Mouse (Mus musculus) kidney, embryonic 15.5 days (tissue): ENCODE measurements at regions not wholly inside any gene's neighbourhood (a gene's known extent, or its start where the extent isn't known, plus 50 kb on each side); places are given as distances from the start of the nearest gene placed in this dataset.

Experiments used
- ATAC-seq: fragments of 200-750 bp; cut with Nextera tagmentation; replicated peaks from 2 replicates; pipeline ENCODE4 v1.8.0; 2017; ENCODE audit warnings: moderate TSS enrichment; ENCODE audit not compliant: low FRiP score
- H3K27ac ChIP-seq: fragments of 300-500 bp; sonication (generic); 2 replicates; pipeline ENCODE4 v1.5.1; 2015; ENCODE audit warnings: mild to moderate bottlenecking, inconsistent platforms
- H3K27me3 ChIP-seq: fragments of 300-500 bp; sonication (generic); 2 replicates; pipeline ENCODE4 v1.6.1; 2015; ENCODE audit warnings: inconsistent platforms
- H3K36me3 ChIP-seq: fragments of 300-500 bp; sonication (generic); 2 replicates; pipeline ENCODE4 v1.6.1; 2015; ENCODE audit warnings: inconsistent platforms
- H3K4me1 ChIP-seq: fragments of 300-500 bp; sonication (generic); 2 replicates; pipeline ENCODE4 v1.6.1; 2015; ENCODE audit warnings: inconsistent platforms
- H3K4me2 ChIP-seq: fragments of 300-500 bp; sonication (generic); 2 replicates; pipeline ENCODE4 v1.6.1; 2015; ENCODE audit warnings: moderate library complexity, mild to moderate bottlenecking, inconsistent platforms
- H3K4me3 ChIP-seq: fragments of 300-500 bp; sonication (generic); replicated peaks from 2 replicates; pipeline ENCODE4 v1.5.1; 2015; ENCODE audit warnings: mild to moderate bottlenecking, inconsistent platforms
- H3K9ac ChIP-seq: fragments of 300-500 bp; sonication (generic); 2 replicates; pipeline ENCODE4 v1.6.1; 2015; ENCODE audit warnings: mild to moderate bottlenecking, inconsistent platforms
- H3K9me3 ChIP-seq: fragments of 300-500 bp; sonication (generic); replicated peaks from 2 replicates; pipeline ENCODE4 v1.6.1; 2016; ENCODE audit warnings: inconsistent platforms
- WGBS: fragments of 180-500 bp; shearing (Covaris S2); methylation state at CpG from one replicate; pipeline ENCODE4 v1.1.7; 2015; ENCODE audit warnings: mixed read lengths; 5-methylcytosine and 5-hydroxymethylcytosine counted together

- Histone ChIP-seq H3K9me3 (no peaks in the 10 kb centered on the region), H3K4me1 (peaks cover 28% of the 10 kb centered on the region), H3K4me2 (no peak overlapping the region), H3K27ac (no peak overlapping the region), H3K4me3 (no peak overlapping the region), H3K36me3 (no peaks in the 10 kb centered on the region), H3K9ac (no peak overlapping the region), H3K27me3 (no peaks in the 10 kb centered on the region)
- 78% methylated on average over 2 of the region's 2 CpGs for WGBS
- no peak for ATAC-seq
Observed at GRCm38 (mm10) chr1:193453654-193454053, 83.6 kb upstream of the Camk1g start.

DNA sequence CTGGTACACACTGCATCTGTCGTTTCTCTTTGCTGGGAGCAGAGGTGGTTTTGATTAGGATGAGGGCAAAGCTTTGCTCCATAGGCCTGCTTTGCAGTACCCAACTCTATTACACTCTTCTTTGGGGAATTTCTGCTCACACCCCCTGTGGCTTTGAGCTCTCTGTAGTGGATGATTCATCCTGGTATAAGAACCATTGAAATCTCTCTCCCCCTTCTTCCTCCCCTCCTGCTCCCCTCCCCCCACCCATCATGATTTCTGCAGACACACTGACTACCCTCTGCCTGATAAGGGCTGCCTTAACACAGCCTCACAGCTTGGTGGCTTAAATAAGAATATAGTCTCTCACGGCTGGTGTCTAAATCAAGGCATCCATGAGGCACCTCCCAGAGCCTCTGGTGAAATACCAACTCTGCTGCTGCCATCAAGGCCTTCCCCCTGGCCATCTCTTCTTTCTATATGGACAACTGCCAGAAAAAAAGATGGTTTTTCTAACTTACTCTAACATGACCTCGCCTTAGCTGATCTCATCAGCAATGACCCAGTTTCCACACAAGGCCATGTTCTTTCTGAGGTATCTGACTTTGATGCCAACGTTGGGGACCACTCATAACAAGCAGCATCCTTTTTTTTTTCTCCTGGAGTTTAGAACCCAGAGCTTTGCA lies 81.5 kb upstream of the Camk1g start:
- ATAC-seq = no peak
- 68% methylated on average over 4 of the region's 4 CpGs for WGBS
- H3K4me2 ChIP-seq = no peak overlapping the region
- H3K4me3 ChIP-seq = no peak overlapping the region
- peaks cover 28% of the 10 kb centered on the region for H3K4me1 ChIP-seq
- H3K36me3 ChIP-seq = no peaks in the 10 kb centered on the region
- no peak overlapping the region for H3K9ac ChIP-seq
- no peaks in the 10 kb centered on the region for H3K27me3 ChIP-seq
- H3K27ac ChIP-seq = no peak overlapping the region
- no peaks in the 10 kb centered on the region for H3K9me3 ChIP-seq

DNA sequence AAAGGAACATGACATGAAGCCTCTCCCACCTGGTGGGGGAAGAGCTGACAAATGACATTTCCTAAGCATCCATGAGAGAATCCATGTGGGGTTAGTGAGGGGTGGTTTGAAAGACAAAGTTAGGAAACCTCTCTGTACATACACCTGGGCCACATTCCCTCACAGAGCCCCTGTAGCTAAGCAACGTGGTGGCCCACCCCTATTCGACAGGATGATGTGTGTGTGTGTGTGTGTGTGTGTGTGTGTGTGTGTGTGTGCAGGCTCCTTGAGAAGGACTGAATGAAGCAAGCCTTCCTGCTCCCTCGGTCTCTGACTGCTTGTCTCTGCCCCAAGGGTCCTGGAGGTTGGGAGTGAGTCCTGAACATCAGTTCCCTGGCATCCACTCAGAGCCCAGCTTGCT lies 80.7 kb upstream of the Camk1g start:
- Histone ChIP-seq H3K9ac (no peak overlapping the region), H3K27ac (no peak overlapping the region), H3K4me3 (no peak overlapping the region), H3K27me3 (no peaks in the 10 kb centered on the region), H3K9me3 (no peaks in the 10 kb centered on the region), H3K4me2 (no peak overlapping the region), H3K4me1 (peaks cover 28% of the 10 kb centered on the region), H3K36me3 (no peaks in the 10 kb centered on the region)
- ATAC-seq = 0 out of 2 replicates have a peak, but pooled peaks have one; percentile 22
- 39% methylated on average over 3 of the region's 3 CpGs for WGBS

- no peak overlapping the region for H3K9ac ChIP-seq
- H3K9me3 ChIP-seq = no peaks in the 10 kb centered on the region
- WGBS = 61% methylated on average over 6 of the region's 6 CpGs
- peak overlapping the region; percentile 81 for H3K27ac ChIP-seq
- no peak overlapping the region for H3K4me3 ChIP-seq
- H3K36me3 ChIP-seq = no peaks in the 10 kb centered on the region
- H3K27me3 ChIP-seq = no peaks in the 10 kb centered on the region
- no peak overlapping the region for H3K4me2 ChIP-seq
- ATAC-seq = no peak
- H3K4me1 ChIP-seq = peaks cover 28% of the 10 kb centered on the region
Observed at GRCm38 (mm10) chr1:193450201-193450600, 80.1 kb upstream of the Camk1g start.

- peaks cover 28% of the 10 kb centered on the region for H3K4me1 ChIP-seq
- no peak overlapping the region for H3K9ac ChIP-seq
- WGBS = 11% methylated on average over 7 of the region's 7 CpGs
- no peaks in the 10 kb centered on the region for H3K27me3 ChIP-seq
- 0 out of 2 replicates have a peak overlapping the region, but pooled peaks have one; percentile 23 for H3K4me2 ChIP-seq
- H3K9me3 ChIP-seq = no peaks in the 10 kb centered on the region
- H3K4me3 ChIP-seq = no peak overlapping the region
- ATAC-seq = peak; percentile 71
- H3K27ac ChIP-seq = peak overlapping the region; percentile 81
- no peaks in the 10 kb centered on the region for H3K36me3 ChIP-seq
Observed at GRCm38 (mm10) chr1:193449394-193450103, 79.5 kb upstream of the Camk1g start.

DNA sequence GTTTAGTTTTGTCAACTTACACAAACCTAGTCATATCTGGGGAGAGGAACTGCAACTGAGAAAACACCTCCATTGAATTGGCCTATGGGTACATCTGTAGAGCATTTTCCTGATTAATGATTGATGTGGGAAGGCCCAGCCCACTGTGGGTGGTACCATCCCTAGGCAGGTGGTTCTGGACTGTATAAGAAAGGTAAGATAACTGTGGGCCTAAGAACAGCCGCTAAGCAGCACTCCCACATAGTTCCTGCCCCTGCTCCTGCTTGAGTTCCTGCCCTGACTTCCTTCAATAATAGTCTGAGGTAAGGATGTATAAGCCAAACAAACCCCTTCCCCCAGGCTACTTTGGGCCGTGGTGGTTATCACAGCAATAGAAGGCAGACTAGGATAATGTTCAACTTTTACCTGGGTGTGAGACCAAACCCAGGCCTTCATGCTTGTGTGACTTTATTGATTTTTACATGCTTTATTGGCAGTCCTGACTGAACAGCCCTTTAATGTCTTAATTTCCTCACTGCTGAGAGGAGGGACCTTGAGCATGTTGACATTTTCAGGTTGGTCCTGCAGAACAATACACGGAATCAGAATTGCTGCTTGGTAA lies 78.8 kb upstream of the Camk1g start:
- Histone ChIP-seq H3K4me2 (no peak overlapping the region), H3K27me3 (no peaks in the 10 kb centered on the region), H3K36me3 (no peaks in the 10 kb centered on the region), H3K4me1 (peaks cover 28% of the 10 kb centered on the region), H3K9me3 (no peaks in the 10 kb centered on the region), H3K4me3 (no peak overlapping the region), H3K9ac (no peak overlapping the region), H3K27ac (peak overlapping the region; percentile 81)
- 56% methylated on average over 3 of the region's 3 CpGs for WGBS
- ATAC-seq = peak; percentile 46

GRCm38 (mm10) chr1:193447647-193448046 lies 77.5 kb upstream of the Camk1g start:
- ATAC-seq = no peak
- no peak overlapping the region for H3K4me3 ChIP-seq
- H3K4me2 ChIP-seq = no peak overlapping the region
- no peaks in the 10 kb centered on the region for H3K36me3 ChIP-seq
- no peaks in the 10 kb centered on the region for H3K27me3 ChIP-seq
- H3K27ac ChIP-seq = no peak overlapping the region
- H3K9me3 ChIP-seq = no peaks in the 10 kb centered on the region
- peaks cover 28% of the 10 kb centered on the region for H3K4me1 ChIP-seq
- 90% methylated on average over 5 of the region's 5 CpGs for WGBS
- no peak overlapping the region for H3K9ac ChIP-seq

GRCm38 (mm10) chr1:193443964-193444676 lies 74.0 kb upstream of the Camk1g start:
- H3K36me3 ChIP-seq = no peaks in the 10 kb centered on the region
- no peaks in the 10 kb centered on the region for H3K27me3 ChIP-seq
- H3K9me3 ChIP-seq = no peaks in the 10 kb centered on the region
- no peak overlapping the region for H3K4me3 ChIP-seq
- H3K4me1 ChIP-seq = peaks cover 4% of the 10 kb centered on the region
- 93% methylated on average over 1 of the region's 1 CpGs for WGBS
- H3K9ac ChIP-seq = no peak overlapping the region
- no peak overlapping the region for H3K27ac ChIP-seq
- ATAC-seq = no peak
- H3K4me2 ChIP-seq = no peak overlapping the region

DNA sequence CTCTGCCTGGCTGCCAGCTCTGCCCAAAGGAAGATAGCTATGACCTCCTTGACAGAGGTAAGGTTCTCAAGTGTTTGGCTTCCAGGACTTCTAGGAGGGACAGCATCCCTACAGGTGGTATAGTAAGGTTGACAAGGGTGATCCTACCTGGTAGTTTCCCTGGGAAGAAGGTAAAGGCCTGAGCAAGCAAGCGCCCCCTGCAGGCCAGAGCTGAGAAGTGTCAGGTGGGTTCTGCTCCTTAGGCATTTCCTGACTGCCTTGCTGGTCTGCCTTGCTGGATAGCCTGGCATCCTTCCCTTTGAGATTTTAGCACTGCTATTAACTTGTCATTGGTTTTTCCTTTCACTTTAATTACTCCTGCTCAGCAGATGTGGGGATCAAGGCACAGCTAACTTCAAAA lies 70.4 kb upstream of the Camk1g start:
- Histone ChIP-seq H3K27ac (no peak overlapping the region), H3K27me3 (no peaks in the 10 kb centered on the region), H3K4me2 (no peak overlapping the region), H3K9me3 (no peaks in the 10 kb centered on the region), H3K4me3 (no peak overlapping the region), H3K36me3 (no peaks in the 10 kb centered on the region), H3K4me1 (no peaks in the 10 kb centered on the region), H3K9ac (no peak overlapping the region)
- ATAC-seq = no peak
- WGBS = 8% methylated on average over 1 of the region's 1 CpGs

GRCm38 (mm10) chr1:193434281-193434680 lies 64.2 kb upstream of the Camk1g start:
- 81% methylated on average over 4 of the region's 4 CpGs for WGBS
- Histone ChIP-seq H3K9me3 (no peaks in the 10 kb centered on the region), H3K27ac (no peak overlapping the region), H3K4me1 (peaks cover 9% of the 10 kb centered on the region; the same call in 1 of the 2 replicates), H3K4me2 (no peak overlapping the region), H3K9ac (no peak overlapping the region), H3K4me3 (no peak overlapping the region), H3K36me3 (no peaks in the 10 kb centered on the region), H3K27me3 (no peaks in the 10 kb centered on the region)
- no peak for ATAC-seq

DNA sequence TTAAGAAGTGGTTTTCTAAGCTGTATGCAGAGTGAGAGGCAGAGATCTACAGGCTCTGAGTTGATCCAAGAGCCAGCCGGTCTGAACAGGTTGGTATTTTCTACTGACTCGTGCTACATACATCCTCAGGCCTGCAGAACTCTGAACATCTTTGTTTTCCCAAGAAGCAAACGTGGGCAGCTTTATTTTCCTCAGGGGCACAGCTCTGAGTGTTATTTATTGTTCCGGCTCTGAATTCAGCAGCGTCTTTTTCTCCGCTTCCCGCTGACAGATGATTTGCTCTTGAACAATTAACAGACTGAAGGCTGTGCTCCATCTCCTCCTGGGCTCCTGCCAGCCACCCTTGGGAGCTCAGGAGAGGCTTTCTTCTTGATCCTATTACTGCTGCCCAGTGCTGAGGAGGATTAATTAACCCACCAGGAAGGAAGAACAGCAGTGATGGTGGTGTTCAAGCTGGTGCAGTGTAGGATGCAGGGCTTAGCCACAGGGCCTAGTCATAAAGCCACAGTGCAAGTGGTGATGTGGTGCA lies 63.5 kb upstream of the Camk1g start:
- Histone ChIP-seq H3K36me3 (no peaks in the 10 kb centered on the region), H3K9me3 (no peaks in the 10 kb centered on the region), H3K27ac (no peak overlapping the region), H3K27me3 (no peaks in the 10 kb centered on the region), H3K4me3 (no peak overlapping the region), H3K4me2 (no peak overlapping the region), H3K9ac (no peak overlapping the region), H3K4me1 (peaks cover 9% of the 10 kb centered on the region; the same call in 1 of the 2 replicates)
- ATAC-seq = no peak
- WGBS = 31% methylated on average over 7 of the region's 7 CpGs

DNA sequence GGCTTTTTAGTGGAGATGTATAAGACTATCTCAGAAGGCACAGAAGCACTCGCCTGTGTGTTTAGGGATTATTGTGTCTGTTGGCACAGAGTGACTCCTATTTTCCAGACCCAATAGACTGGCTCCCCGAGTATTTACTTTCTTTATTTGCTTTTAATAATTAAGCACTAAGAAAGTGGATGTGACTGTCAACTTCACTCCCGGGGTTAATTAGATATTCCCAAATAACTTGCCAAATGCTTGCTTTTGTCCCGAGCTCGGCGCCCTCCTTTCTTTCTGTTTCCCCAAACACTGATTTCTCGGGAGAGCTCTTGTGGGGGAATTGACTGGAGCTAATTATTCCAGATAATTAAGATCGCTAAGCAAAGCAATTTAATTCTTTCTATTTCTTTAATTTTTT lies 60.1 kb upstream of the Camk1g start:
- H3K27me3 ChIP-seq = no peaks in the 10 kb centered on the region
- no peak for ATAC-seq
- no peak overlapping the region for H3K27ac ChIP-seq
- H3K4me2 ChIP-seq = no peak overlapping the region
- H3K9me3 ChIP-seq = no peaks in the 10 kb centered on the region
- H3K4me1 ChIP-seq = peaks cover 9% of the 10 kb centered on the region; the same call in 1 of the 2 replicates
- H3K4me3 ChIP-seq = no peak overlapping the region
- no peaks in the 10 kb centered on the region for H3K36me3 ChIP-seq
- H3K9ac ChIP-seq = no peak overlapping the region
- 77% methylated on average over 8 of the region's 8 CpGs for WGBS
